Mouse (Mus musculus): Measurements from ENCODE around the gene Gm5089. TPM values are rescaled to one million over a fixed set of nuclear protein-coding genes. Genes with fewer than 3 reads are reported as not detected.

Gene Gm5089
- polyA plus RNA-seq, 1 experiment from 2014 or later = not detected

GRCm38 (mm10) chr14:122386281-122387130 lies 64.4 kb downstream of the Gm5089 start:
- H3K4me2 ChIP-seq (replicated peaks; ENCODE audit: low read depth, low read length) = no peak overlapping the region
- H3K9me3 ChIP-seq (ENCODE audit: low read length) = no peaks in the 10 kb centered on the region
- 88% methylated on average over 17 of the region's 17 CpGs for WGBS
- no peak for TF ChIP-seq CTCF (IDR thresholded peaks at IDR 0.05)
- TF ChIP-seq EP300 (IDR thresholded peaks at IDR 0.05) = no peak
- no peak overlapping the region for H3K4me3 ChIP-seq (ENCODE audit: low read depth, low read length)
- no peaks in the 10 kb centered on the region for H3K27me3 ChIP-seq (replicated peaks; ENCODE audit: insufficient read depth, low read length)
- ATAC-seq (no peak), DNase-seq (ENCODE audit: low spot score) (no peak)
- no peak overlapping the region for H3K9ac ChIP-seq (replicated peaks; ENCODE audit: low read depth)
- no peaks in the 10 kb centered on the region for H3K36me3 ChIP-seq (ENCODE audit: insufficient read depth, low read length)
- H3K27ac ChIP-seq (ENCODE audit: low read length) = no peak overlapping the region
- H3K4me1 ChIP-seq (ENCODE audit: insufficient read depth, low read depth, low read length) = no peaks in the 10 kb centered on the region

GRCm38 (mm10) chr14:122385758-122386157 lies 65.2 kb downstream of the Gm5089 start:
- H3K4me1 ChIP-seq (ENCODE audit: insufficient read depth, low read depth, low read length) = no peaks in the 10 kb centered on the region
- no peak overlapping the region for H3K9ac ChIP-seq (replicated peaks; ENCODE audit: low read depth)
- no peaks in the 10 kb centered on the region for H3K36me3 ChIP-seq (ENCODE audit: insufficient read depth, low read length)
- TF ChIP-seq EP300 (IDR thresholded peaks at IDR 0.05) (no peak), CTCF (IDR thresholded peaks at IDR 0.05) (no peak)
- H3K4me2 ChIP-seq (replicated peaks; ENCODE audit: low read depth, low read length) = no peak overlapping the region
- H3K9me3 ChIP-seq (ENCODE audit: low read length) = no peaks in the 10 kb centered on the region
- ATAC-seq = no peak
- DNase-seq (ENCODE audit: low spot score) = no peak
- no peak overlapping the region for H3K27ac ChIP-seq (ENCODE audit: low read length)
- 94% methylated on average over 5 of the region's 5 CpGs for WGBS
- H3K27me3 ChIP-seq (replicated peaks; ENCODE audit: insufficient read depth, low read length) = no peaks in the 10 kb centered on the region
- no peak overlapping the region for H3K4me3 ChIP-seq (ENCODE audit: low read depth, low read length)

DNA sequence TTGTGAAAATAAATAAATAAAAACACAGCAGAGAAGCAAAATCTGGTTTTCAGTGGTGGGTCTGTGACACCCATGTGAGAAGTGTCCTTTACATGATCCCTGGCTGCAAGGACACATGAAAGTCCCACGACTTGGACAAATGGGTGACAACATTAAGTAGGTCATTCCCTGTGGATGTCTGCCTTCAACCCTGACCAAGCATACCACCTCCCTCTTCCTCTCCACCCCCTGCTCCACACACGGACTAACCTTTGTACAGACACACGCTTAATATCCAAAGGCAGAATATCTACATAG lies 65.7 kb downstream of the Gm5089 start:
- DNase-seq (ENCODE audit: low spot score) (no peak), ATAC-seq (no peak)
- TF ChIP-seq CTCF (IDR thresholded peaks at IDR 0.05) (no peak), EP300 (IDR thresholded peaks at IDR 0.05) (no peak)
- Histone ChIP-seq H3K4me3 (ENCODE audit: low read depth, low read length) (no peak overlapping the region), H3K27me3 (replicated peaks; ENCODE audit: insufficient read depth, low read length) (no peaks in the 10 kb centered on the region), H3K9me3 (ENCODE audit: low read length) (no peaks in the 10 kb centered on the region), H3K36me3 (ENCODE audit: insufficient read depth, low read length) (no peaks in the 10 kb centered on the region), H3K27ac (ENCODE audit: low read length) (no peak overlapping the region), H3K4me1 (ENCODE audit: insufficient read depth, low read depth, low read length) (no peaks in the 10 kb centered on the region), H3K4me2 (replicated peaks; ENCODE audit: low read depth, low read length) (no peak overlapping the region), H3K9ac (replicated peaks; ENCODE audit: low read depth) (no peak overlapping the region)
- WGBS = 64% methylated on average over 3 of the region's 3 CpGs

Other genes starting within 250 kb of the Gm5089 start
- gene Zic5, start 14.6 kb upstream of the Gm5089 start, polyA plus RNA-seq (2015; fragmentation: Nextera tagmentation; extraction: Ambion mirVana) = not detected in 2 replicates
- gene Zic2, start 24.3 kb upstream of the Gm5089 start, polyA plus RNA-seq (2015; fragmentation: Nextera tagmentation; extraction: Ambion mirVana) = 0.05 TPM in 1 of 2 replicates, not detected in the other
- not detected in 2 replicates for gene Gm10837, start 39.5 kb upstream of the Gm5089 start, polyA plus RNA-seq (2015; fragmentation: Nextera tagmentation; extraction: Ambion mirVana)
- 10.4 and 16.2 TPM in 2 replicates for gene Pcca, start 83.2 kb upstream of the Gm5089 start, polyA plus RNA-seq (2015; fragmentation: Nextera tagmentation; extraction: Ambion mirVana)

Measured in lung, postnatal 0 days (tissue).